Mouse (Mus musculus): ENCODE data around the gene AC129217.1.

DNA sequence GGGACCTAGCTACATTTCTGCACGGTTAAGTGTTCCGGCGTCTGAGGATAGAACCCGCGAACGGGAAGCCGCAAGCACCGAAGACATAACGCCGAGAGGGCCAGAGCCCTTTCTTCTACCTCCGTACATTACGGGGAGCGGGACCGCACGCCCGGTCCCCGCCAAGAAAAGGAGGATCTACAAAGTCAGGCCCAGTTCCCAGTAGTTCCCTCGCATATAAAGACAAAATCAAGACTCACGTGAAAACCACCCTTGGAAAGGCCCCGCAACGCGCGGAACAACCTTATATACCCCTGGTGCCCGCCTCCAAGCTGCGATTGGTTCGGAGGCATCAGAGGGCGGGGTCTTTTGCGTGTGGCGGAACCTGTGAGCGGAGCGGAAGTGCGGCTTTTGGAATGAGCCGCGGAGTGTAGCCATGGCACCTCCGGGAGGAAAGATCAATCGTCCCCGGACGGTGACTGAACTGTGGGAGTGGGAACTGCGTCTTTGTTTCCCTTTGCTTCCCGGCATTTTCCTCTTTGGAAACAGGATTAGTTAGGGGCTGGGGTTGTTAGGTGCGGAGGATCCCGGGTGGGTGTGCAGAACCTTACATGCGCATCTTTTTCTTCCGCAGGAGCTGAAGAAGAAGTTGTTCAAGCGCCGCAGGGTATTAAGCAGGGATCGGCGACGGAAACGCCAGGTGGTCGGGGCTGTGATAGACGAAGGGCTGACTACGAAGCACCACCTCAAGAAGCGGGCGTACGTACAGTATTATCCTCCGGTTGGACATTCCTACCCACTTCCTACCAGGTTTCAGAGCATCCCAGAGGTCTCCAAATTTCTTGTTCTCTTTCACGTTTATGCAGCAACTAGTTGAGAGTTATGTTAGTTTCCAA lies 59.2 kb downstream of the AC129217.1 start, which contains the start of the genes 1810009A15Rik and Gm49416:
- peak; percentile 93 for TF ChIP-seq POLR2A (IDR thresholded peaks at IDR 0.05; ENCODE audit: insufficient read depth, low read depth, low read length)
- TF ChIP-seq CTCF (IDR thresholded peaks at IDR 0.05), result no peak

Measured in heart, adult 2 months (tissue).